Mouse (Mus musculus): ENCODE results near the gene Gm45234.
A peak's percentile ranks its signal among the peaks of the same experiment; 100 is the strongest.

Gene Gm45234

DNA sequence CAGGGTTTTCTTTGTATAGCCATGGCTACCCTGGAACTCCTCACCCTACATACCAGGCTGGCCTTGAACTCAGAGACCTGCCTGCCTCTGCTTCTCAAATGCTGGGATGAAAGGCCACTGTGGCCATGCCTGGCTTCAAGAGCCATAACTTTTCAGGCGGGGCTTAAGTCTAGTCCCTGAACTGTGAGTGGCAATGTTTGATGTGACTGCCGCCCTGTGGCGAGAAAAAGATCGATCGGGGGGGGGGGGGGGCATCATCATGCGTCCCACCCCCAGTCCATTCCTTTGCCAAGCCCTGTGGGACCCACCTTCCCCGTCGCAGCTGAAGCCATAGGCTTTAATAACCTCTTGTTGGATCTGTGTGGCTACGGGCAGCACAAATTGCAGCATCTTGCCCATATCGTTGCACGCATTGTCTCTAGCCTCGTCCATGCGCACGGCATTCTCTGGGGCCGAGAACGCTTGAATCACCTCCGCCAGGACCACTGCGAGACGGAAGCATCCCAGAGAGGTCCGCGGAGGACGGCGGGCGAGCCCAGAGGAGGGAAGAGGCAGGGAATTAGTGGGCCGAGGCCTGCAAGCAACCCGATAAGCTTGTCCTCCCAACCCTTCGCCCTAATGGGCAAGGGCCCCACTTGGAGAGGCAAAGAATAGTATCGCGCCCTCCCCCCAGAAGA is 15.5 kb downstream of the Gm45234 start:
- DNase-seq (ENCODE audit: low spot score), result peak; percentile 79

- DNase-seq (ENCODE audit: low spot score), result no peak
Measured at GRCm38 (mm10) chr6:124739231-124739796, 16.5 kb downstream of the Gm45234 start.

GRCm38 (mm10) chr6:124738511-124739023 is 17.3 kb downstream of the Gm45234 start, which contains the start of gene Ptpn6:
Gene Ptpn6 (minus strand): TSS chr6:124738714.
- peak; percentile 45 for DNase-seq (ENCODE audit: low spot score)

DNA sequence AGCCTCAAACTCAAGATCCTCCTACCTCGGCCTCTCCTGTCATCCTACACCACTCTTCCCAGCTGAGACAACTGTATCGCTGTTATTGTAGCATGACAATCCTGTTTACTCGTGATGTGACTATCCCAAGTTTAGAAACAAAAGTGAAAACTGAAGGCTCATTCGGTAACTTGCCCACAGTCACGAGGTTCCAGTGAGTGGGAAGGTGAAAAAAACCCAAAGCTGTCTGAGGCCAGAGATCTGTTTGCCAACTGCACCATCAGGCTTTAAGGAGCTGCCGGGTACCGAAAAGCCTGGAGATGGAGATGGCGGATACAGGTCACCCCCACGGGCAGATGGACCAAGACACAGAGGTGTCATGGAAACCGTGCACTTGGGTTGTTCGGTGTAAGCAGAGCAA is 18.8 kb downstream of the Gm45234 start:
- no peak for DNase-seq (ENCODE audit: low spot score)

DNA sequence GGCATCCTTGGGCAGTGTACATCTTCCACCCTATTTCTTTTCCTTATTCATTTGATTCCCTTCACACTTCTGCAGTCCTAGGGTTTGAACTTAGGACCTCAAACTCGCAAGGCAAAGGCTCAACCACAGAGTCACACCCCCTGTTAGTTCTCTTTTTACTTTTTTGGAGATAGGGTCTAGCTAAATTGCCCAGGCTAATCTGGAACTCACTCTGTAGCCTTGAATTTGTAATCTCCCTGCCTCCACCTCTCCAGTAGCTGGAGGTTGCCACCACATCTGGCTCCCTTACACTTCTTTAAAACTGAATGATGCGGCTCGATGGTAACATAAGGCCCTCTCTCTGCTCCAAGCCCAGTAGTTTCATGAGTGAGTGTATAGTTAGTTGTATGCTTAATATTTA is 21.4 kb downstream of the Gm45234 start:
- DNase-seq (ENCODE audit: low spot score), result no peak

- peak; percentile 31 for DNase-seq (ENCODE audit: low spot score)
Measured at GRCm38 (mm10) chr6:124732476-124733370, 23.1 kb downstream of the Gm45234 start.

GRCm38 (mm10) chr6:124731038-124731437 is 24.8 kb downstream of the Gm45234 start:
- no peak for DNase-seq (ENCODE audit: low spot score)

GRCm38 (mm10) chr6:124729850-124730705 is 25.7 kb downstream of the Gm45234 start:
- DNase-seq (ENCODE audit: low spot score), result no peak

GRCm38 (mm10) chr6:124728621-124729020 is 27.2 kb downstream of the Gm45234 start:
- DNase-seq (ENCODE audit: low spot score), result no peak

- DNase-seq (ENCODE audit: low spot score), result no peak
Measured at GRCm38 (mm10) chr6:124724472-124724871, 31.3 kb downstream of the Gm45234 start.

- DNase-seq (ENCODE audit: low spot score), result no peak
Measured at GRCm38 (mm10) chr6:124723541-124723940, 32.3 kb downstream of the Gm45234 start.

DNA sequence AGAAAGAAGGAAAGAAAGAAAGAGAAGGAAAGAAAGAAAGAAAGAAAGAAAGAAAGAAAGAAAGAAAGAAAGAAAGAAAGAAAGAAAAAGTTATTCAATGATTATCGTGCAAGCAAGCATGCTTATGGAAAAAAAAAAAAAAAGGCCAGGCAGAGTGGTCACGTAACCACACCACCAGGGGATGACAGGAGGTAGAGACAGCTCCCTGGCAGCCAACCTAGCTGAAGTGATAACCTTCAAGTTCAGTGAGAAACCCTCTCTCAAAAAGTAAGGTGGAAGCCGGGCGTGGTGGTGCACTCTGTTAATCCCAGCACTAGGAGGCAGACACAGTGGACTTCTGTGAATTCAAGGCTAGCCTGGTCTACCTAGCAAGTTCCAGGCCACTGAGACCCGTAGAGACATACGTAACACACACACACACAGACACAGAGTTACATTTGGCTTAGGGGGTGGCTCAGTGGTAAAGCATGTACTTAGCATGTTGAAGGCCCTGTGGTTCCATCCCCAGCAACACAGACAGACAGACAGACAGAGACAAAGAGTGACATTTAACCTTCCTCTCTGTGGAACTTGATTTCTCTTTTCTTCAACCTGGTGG is 32.8 kb downstream of the Gm45234 start:
- no peak for DNase-seq (ENCODE audit: low spot score)

DNA sequence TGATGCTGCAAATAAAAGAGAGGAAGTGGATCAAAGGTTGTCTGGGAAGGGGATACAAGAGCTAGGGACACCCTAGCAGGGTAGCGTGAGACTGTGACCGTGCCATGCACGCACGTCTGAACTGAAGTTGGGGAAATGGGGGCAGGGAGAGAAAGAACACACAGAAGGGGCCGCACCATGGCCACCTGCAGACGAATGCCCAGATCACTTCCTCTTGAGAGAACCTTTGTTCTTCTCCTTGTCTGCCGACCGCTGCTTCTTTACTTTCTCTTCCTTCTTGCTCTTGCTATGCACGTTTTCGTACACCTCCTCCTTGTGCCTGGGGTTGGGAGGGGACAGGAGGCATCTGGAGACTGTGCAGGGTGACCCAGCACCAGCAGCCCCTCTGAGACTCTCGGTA is 34.9 kb downstream of the Gm45234 start:
- DNase-seq (ENCODE audit: low spot score), result no peak

DNA sequence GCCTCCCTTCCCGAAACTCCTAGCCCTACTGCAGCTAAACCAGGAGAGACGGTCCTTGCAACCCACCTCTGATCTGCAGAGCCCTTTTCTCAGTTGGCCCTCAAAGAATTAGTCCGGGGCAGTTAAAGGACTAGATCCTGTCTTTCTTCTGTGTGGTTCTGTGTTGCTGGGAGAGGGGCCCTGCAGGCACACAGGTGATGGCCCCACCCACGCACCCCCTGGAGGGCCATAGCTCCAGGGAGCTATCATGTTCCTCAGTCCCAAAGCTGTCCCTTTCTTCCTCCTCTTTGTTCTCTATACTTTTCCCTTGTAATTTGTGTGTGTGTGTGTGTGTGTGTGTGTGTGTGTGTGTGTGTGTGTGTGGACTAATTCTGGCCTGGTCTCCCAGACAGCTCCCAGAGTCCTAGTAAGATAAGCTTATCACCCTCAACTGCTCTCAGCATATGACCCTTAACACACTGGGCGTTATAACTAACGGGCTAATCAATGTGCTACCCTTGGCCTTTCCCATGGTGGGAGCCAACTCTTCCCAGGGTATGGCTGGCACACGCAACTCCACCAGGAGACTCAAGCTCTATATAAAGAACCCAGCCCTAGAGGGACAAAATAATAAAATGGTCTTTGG is 36.4 kb downstream of the Gm45234 start:
- DNase-seq (ENCODE audit: low spot score), result no peak

GRCm38 (mm10) chr6:124718703-124719102 is 37.1 kb downstream of the Gm45234 start:
- DNase-seq (ENCODE audit: low spot score), result no peak

DNA sequence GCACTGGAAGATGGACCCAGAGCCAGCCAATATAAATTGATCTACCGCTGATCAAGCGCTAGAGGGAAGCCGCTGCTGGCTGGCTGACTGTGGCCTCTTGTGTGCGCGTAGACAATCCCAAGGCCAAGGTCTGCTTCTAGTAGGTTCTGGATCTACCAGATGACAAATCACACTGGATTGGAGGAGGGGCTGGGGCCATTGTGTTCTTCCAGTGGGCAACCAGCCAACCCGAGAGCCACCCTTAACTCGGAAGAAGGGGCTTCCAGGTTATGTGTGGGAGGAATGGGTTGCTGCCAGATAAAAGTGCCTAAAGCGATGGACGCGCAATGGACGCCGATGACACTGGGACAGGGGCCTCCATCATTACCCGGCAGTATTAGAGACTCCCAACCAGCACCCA is 37.9 kb downstream of the Gm45234 start:
- no peak for DNase-seq (ENCODE audit: low spot score)

DNA sequence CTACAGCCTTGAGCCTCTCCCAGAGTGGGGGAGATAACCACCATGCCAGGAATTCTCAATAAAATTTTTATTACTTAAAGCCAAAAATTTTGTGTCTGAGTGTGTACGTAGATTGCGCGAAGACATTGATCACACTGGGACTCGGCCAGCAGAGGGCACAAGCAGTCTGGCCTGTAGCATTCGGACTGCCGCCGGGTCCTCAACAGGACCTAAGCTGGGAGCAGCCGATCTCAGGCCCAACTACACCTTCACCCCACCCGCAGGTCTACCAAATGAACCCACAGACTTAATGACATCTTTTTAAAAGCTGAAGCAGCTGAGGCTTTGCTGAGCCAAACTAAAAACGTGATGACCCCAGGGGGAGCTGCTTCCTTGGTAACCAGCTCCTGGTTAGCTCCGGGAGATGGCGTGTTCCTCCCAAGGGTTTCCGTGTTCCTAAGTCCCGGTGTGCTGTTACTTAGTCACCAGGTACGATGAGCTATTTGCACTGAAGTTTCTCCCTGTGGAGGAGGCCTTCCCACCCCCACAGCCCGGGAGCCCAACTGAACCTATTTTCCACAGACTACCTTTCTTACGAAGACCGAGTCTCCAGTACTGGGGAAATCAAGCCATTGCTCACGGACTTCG is 38.8 kb downstream of the Gm45234 start:
- DNase-seq (ENCODE audit: low spot score), result peak; percentile 77

DNA sequence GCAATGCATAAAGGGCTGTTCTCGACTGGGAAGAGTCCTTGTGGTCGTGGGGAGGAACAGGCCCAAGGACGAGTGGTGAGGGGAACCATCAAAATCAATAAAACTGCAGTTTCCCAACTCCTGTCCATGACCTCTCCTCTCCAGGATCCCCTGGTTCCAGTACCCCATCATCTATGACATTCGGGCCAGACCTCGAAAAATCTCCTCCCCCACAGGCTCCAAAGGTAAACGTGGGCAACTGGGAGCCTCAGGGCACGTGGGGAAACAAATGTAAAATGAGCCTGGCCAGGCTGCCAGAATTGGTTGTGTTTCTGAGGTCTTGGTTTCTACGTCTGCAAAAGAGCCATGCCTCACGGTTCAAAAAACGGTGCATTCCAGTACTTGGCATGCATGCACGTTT is 42.9 kb downstream of the Gm45234 start:
- no peak for DNase-seq (ENCODE audit: low spot score)

DNA sequence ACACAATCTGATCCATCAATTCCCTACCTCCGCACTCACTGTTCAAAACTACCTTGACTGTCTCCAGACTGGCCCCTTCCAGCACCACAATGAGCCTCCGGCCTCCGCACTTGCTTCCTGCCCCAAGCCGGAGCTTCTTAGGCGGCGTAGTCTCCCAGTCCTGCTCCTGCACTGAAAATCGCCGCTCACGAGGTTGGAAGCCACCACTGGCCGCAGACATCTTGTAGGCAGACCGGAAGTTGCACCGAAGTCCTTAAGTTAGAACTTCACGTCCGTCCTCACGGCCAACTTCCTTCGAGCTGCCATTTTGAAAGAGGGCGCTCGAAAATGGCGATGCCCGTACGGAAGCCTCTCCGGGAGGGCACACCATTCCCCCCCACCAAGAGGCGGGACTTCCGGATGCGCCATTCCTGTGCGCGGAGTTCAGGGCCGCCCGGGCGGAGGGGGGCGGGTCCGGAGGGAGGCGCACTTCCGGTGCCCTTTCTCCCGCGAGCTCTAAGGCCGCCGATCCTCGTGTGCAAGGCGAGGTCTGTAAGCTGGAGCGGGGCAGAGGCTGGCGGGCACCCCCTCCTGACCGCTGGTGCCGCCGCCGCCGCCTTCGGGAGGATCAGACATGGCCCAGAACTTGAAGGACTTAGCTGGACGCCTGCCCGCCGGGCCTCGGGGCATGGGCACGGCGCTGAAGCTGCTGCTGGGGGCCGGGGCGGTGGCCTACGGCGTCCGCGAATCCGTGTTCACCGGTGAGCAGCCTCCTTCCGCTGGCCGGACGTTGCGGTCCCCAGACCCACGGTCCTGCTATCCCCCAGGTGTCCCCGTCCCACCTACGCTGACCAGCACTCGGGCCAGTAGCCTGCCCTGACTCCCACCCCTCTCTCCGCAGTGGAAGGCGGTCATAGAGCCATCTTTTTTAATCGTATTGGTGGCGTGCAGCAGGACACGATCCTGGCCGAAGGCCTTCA is 43.7 kb downstream of the Gm45234 start, which contains the start of the genes Emg1 and Phb2:
Gene Emg1, minus strand, starts transcription at position 355 of the 959 bp plus-strand sequence.
Gene Phb2, plus strand, starts transcription at position 513 of the 959 bp plus-strand sequence.
- DNase-seq (ENCODE audit: low spot score), result peak; percentile 98
